14 mouse cellular contexts compared by ENCODE assay signal in the genomic region with DNA sequence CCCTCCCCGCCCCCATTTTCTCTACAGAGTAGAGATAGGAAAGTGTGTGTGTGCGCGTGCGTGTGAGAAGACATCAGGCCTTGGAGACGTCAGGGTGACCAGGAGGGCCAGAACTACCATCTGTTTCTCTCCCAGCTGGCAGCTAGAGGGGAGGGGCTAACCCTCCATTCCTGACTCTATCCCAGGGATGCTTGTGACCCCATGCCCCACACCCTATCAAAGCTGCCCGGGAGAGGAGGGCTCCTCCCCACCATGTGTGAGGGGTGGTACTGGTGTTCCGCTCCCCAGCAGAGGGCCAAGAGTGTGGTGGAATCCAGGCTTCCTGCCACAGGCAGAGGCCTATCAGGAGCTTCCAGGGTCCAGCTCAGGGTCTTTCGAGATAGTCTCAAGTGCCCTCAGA. TPM values are rescaled to one million over a fixed set of nuclear protein-coding genes. Genes with fewer than 3 reads are reported as not detected.
DNase-seq lines count a peak whose midpoint lies in the region; ATAC-seq and TF ChIP-seq lines count a peak whose summit lies in the region.
"Had no signal": no experiment of that assay in that cellular context is flagged by ENCODE, and none has a peak within 500 bp of the region (broad histone marks: within the 10 kb centered on the region; RNA-seq: fewer than 3 reads in every experiment).

No protein-coding gene starts in this region.

- peak overlapping the region; percentile 67; the same call in 1 of the 2 replicates for H3K27ac ChIP-seq in neural tube, embryonic 11.5 days (ENCODE audit: low read depth, low read length)
- no peak overlapping the region for H3K27ac ChIP-seq in hindbrain, postnatal 0 days
- H3K27ac ChIP-seq in kidney, embryonic 15.5 days, result no peak overlapping the region

- H3K27me3 ChIP-seq in neural tube, embryonic 11.5 days (ENCODE audit: control insufficient read depth, insufficient read depth, low read length), result peaks cover 38% of the 10 kb centered on the region
- H3K27me3 ChIP-seq in hindbrain, postnatal 0 days (ENCODE audit: insufficient read depth, low read length), result peaks cover 28% of the 10 kb centered on the region
- H3K27me3 ChIP-seq in kidney, embryonic 15.5 days, result peaks cover 47% of the 10 kb centered on the region

- H3K9me3 ChIP-seq in neural tube, embryonic 11.5 days (ENCODE audit: control insufficient read depth, low read length), result no peaks in the 10 kb centered on the region
- no peaks in the 10 kb centered on the region for H3K9me3 ChIP-seq in hindbrain, postnatal 0 days (ENCODE audit: low read length)
- no peaks in the 10 kb centered on the region for H3K9me3 ChIP-seq in kidney, embryonic 15.5 days (replicated peaks)
- H3K9me3 ChIP-seq: stomach, embryonic 15.5 days had no signal

- H3K9ac ChIP-seq in neural tube, embryonic 11.5 days (ENCODE audit: low read length), result no peak overlapping the region; the same call in 1 of the 2 replicates
- no peak overlapping the region for H3K9ac ChIP-seq in hindbrain, postnatal 0 days (replicated peaks; ENCODE audit: low read length)
- H3K9ac ChIP-seq in kidney, embryonic 15.5 days, result no peak overlapping the region
- H3K9ac ChIP-seq: liver, postnatal 0 days; stomach, embryonic 15.5 days had no signal

- 0 out of 2 replicates have a peak, but pooled peaks have one; percentile 34 for ATAC-seq in frontal cortex, adult (ENCODE audit: low TSS enrichment)
- ATAC-seq in neural tube, embryonic 11.5 days (ENCODE audit: insufficient read depth, low FRiP score, low TSS enrichment), result peak; percentile 38; the same call in 1 of the 2 replicates
- ATAC-seq in hindbrain, postnatal 0 days, result 0 out of 2 replicates have a peak, but pooled peaks have one; percentile 19
- ATAC-seq in kidney, embryonic 15.5 days (replicated peaks; ENCODE audit: low FRiP score), result no peak
- ATAC-seq: liver, postnatal 0 days; Patski had no signal

- 37% methylated on average over 8 of the region's 8 CpGs for WGBS in neural tube, embryonic 11.5 days
- WGBS in hindbrain, postnatal 0 days, result 49% methylated on average over 8 of the region's 8 CpGs
- 53% methylated on average over 8 of the region's 8 CpGs for WGBS in kidney, embryonic 15.5 days

- no peak overlapping the region for H3K4me3 ChIP-seq in neural tube, embryonic 11.5 days (ENCODE audit: low read depth, low read length)
- no peak overlapping the region for H3K4me3 ChIP-seq in hindbrain, postnatal 0 days (ENCODE audit: low read length)
- no peak overlapping the region for H3K4me3 ChIP-seq in kidney, embryonic 15.5 days (replicated peaks)
- H3K4me3 ChIP-seq: stomach, embryonic 15.5 days had no signal

- no peak for TF ChIP-seq CTCF in hindbrain, postnatal 0 days (IDR thresholded peaks at IDR 0.05; ENCODE audit: low read depth)

- H3K4me1 ChIP-seq in neural tube, embryonic 11.5 days (ENCODE audit: control insufficient read depth, insufficient read depth, low read length), result peaks cover 10% of the 10 kb centered on the region
- H3K4me1 ChIP-seq in hindbrain, postnatal 0 days (ENCODE audit: insufficient read depth, low read length), result no peaks in the 10 kb centered on the region
- H3K4me1 ChIP-seq in kidney, embryonic 15.5 days, result peaks cover 19% of the 10 kb centered on the region

- no peaks in the 10 kb centered on the region for H3K36me3 ChIP-seq in neural tube, embryonic 11.5 days (ENCODE audit: control insufficient read depth, insufficient read depth, low read length)
- no peaks in the 10 kb centered on the region for H3K36me3 ChIP-seq in hindbrain, postnatal 0 days (ENCODE audit: insufficient read depth, low read length)
- H3K36me3 ChIP-seq in kidney, embryonic 15.5 days, result no peaks in the 10 kb centered on the region
- H3K36me3 ChIP-seq: stomach, embryonic 15.5 days had no signal

- no peak for DNase-seq in frontal cortex, postnatal 25 days (ENCODE audit: low spot score in 2 of 2)
- DNase-seq in neural tube, embryonic 11.5 days (ENCODE audit: low spot score), result no peak
- no peak for DNase-seq in neural tube, embryonic 10.5 days (ENCODE audit: extremely low spot score, low spot score)
- peak; percentile 33 for DNase-seq in hindbrain, postnatal 0 days (ENCODE audit: low spot score)
- no peak for DNase-seq in adrenal gland, adult 2 months
- no peak for DNase-seq in gastrocnemius, adult 18-20 months (ENCODE audit: low spot score)
- DNase-seq: adrenal gland, postnatal 25 days; cerebellum, adult 9-10 months; liver, postnatal 0 days had no signal

- no peak overlapping the region; the same call in 1 of the 2 replicates for H3K4me2 ChIP-seq in neural tube, embryonic 11.5 days (ENCODE audit: low read depth)
- H3K4me2 ChIP-seq in hindbrain, postnatal 0 days (ENCODE audit: low read depth, low read length), result peak overlapping the region; percentile 16; the same call in 1 of the 2 replicates
- no peak overlapping the region for H3K4me2 ChIP-seq in kidney, embryonic 15.5 days
- H3K4me2 ChIP-seq: stomach, embryonic 15.5 days had no signal

RNA-seq across cellular contexts. Expression of gene Sox10, which starts 1.7 kb away (rescaled TPM):
- polyA plus RNA-seq in neural tube, embryonic 11.5 days (2014; fragmentation: Nextera tagmentation; extraction: Ambion mirVana), result 25.3 and 32.9 TPM in 2 replicates
- total RNA-seq in hindbrain, postnatal 0 days (2014; rRNA removed), result 36.2 and 40.3 TPM in 2 replicates
- 14.2 and 15.2 TPM in 2 replicates for polyA plus RNA-seq in hindbrain, postnatal 0 days (2015; fragmentation: Nextera tagmentation; extraction: Ambion mirVana)
- polyA plus RNA-seq in kidney, embryonic 15.5 days (2015; fragmentation: Nextera tagmentation; extraction: Ambion mirVana), result 0.40 and 0.96 TPM in 2 replicates
- total RNA-seq in adrenal gland, adult 2 months (2021), result 1 to 10 TPM in 1 of 2 experiments, under 1 TPM in 1; 0.89 to 2.5 TPM
- 3.9 and 5.5 TPM in 2 replicates for polyA plus RNA-seq in adrenal gland, adult 2 months (2012; rRNA removed)
- total RNA-seq in gastrocnemius, adult 18-20 months (2021), result 1 to 10 TPM; 1.0 to 1.3 TPM
- total RNA-seq: megakaryocyte-erythroid progenitor cell, adult 5-6 weeks had no signal
- polyA plus RNA-seq: Patski had no signal

RNA-seq across cellular contexts. Expression of gene 1700088E04Rik, which starts 25.7 kb away (rescaled TPM):
- 8.8 and 9.4 TPM in 2 replicates for polyA plus RNA-seq in neural tube, embryonic 11.5 days (2014; fragmentation: Nextera tagmentation; extraction: Ambion mirVana)
- 6.0 and 10.1 TPM in 2 replicates for total RNA-seq in hindbrain, postnatal 0 days (2014; rRNA removed)
- polyA plus RNA-seq in hindbrain, postnatal 0 days (2015; fragmentation: Nextera tagmentation; extraction: Ambion mirVana), result 18.0 and 21.4 TPM in 2 replicates
- polyA plus RNA-seq in kidney, embryonic 15.5 days (2015; fragmentation: Nextera tagmentation; extraction: Ambion mirVana), result 7.7 and 10.5 TPM in 2 replicates
- 1 to 10 TPM; 5.2 to 9.9 TPM for total RNA-seq in adrenal gland, adult 2 months (2021)
- polyA plus RNA-seq in adrenal gland, adult 2 months (2012; rRNA removed), result 8.1 and 10.8 TPM in 2 replicates
- 1 to 10 TPM; 1.1 to 1.2 TPM for total RNA-seq in gastrocnemius, adult 18-20 months (2021)
- total RNA-seq: megakaryocyte-erythroid progenitor cell, adult 5-6 weeks had no signal

RNA-seq across cellular contexts. Expression of gene Polr2f, which starts 25.9 kb away (rescaled TPM):
- 301 and 311 TPM in 2 replicates for polyA plus RNA-seq in neural tube, embryonic 11.5 days (2014; fragmentation: Nextera tagmentation; extraction: Ambion mirVana)
- 49.9 and 50.1 TPM in 2 replicates for total RNA-seq in hindbrain, postnatal 0 days (2014; rRNA removed)
- 326 and 334 TPM in 2 replicates for polyA plus RNA-seq in hindbrain, postnatal 0 days (2015; fragmentation: Nextera tagmentation; extraction: Ambion mirVana)
- 303 and 317 TPM in 2 replicates for polyA plus RNA-seq in kidney, embryonic 15.5 days (2015; fragmentation: Nextera tagmentation; extraction: Ambion mirVana)
- 100 to 1,000 TPM in 1 of 2 experiments, 10 to 100 TPM in 1; 92.8 to 151 TPM for total RNA-seq in adrenal gland, adult 2 months (2021)
- 48.1 and 48.3 TPM in 2 replicates for polyA plus RNA-seq in adrenal gland, adult 2 months (2012; rRNA removed)
- 10 to 100 TPM; 69.3 to 76.8 TPM for total RNA-seq in gastrocnemius, adult 18-20 months (2021)

RNA-seq across cellular contexts. Expression of gene Micall1, which starts 58.0 kb away (rescaled TPM):
- polyA plus RNA-seq in neural tube, embryonic 11.5 days (2014; fragmentation: Nextera tagmentation; extraction: Ambion mirVana), result 6.8 and 7.9 TPM in 2 replicates
- total RNA-seq in hindbrain, postnatal 0 days (2014; rRNA removed), result 28.1 and 36.4 TPM in 2 replicates
- polyA plus RNA-seq in hindbrain, postnatal 0 days (2015; fragmentation: Nextera tagmentation; extraction: Ambion mirVana), result 8.0 and 9.5 TPM in 2 replicates
- 8.6 and 11.0 TPM in 2 replicates for polyA plus RNA-seq in kidney, embryonic 15.5 days (2015; fragmentation: Nextera tagmentation; extraction: Ambion mirVana)
- 10 to 100 TPM; 36.5 to 49.5 TPM for total RNA-seq in adrenal gland, adult 2 months (2021)
- 61.7 and 65.0 TPM in 2 replicates for polyA plus RNA-seq in adrenal gland, adult 2 months (2012; rRNA removed)
- total RNA-seq in gastrocnemius, adult 18-20 months (2021), result 10 to 100 TPM; 10.3 to 10.8 TPM
